Mouse (Mus musculus) gastrocnemius, postnatal 36 days (tissue): ENCODE measurements around the gene Strn3. TPM values are rescaled to one million over a fixed set of nuclear protein-coding genes. Genes with fewer than 3 reads are reported as not detected.

Source experiments
- total RNA-seq, 2 experiments: library from RNA; stranded (reverse); gene quantifications; 2 replicates each; pipeline ENCODE4 v1.2.3; 2021

Gene Strn3
- total RNA-seq, 2 experiments from 2014 or later = 129 to 132 TPM

Other genes starting within 250 kb of the Strn3 start
- gene Coch, start 98.6 kb downstream of the Strn3 start, total RNA-seq = under 1 TPM in 1 of 2 experiments, not detected in 1; 0.18 TPM
- 10 to 100 TPM; 50.4 to 56.7 TPM for gene Ap4s1, start 864 bp downstream of the Strn3 start, total RNA-seq
- 10 to 100 TPM; 80.6 to 97.8 TPM for gene Hectd1, start 137.6 kb upstream of the Strn3 start, total RNA-seq